Mouse (Mus musculus) heart, embryonic 10.5 days (tissue): Measurements from ENCODE around the gene Filip1l. TPM values are rescaled to one million over a fixed set of nuclear protein-coding genes. Genes with fewer than 3 reads are reported as not detected.

Source experiments
- DNase-seq: peaks from one replicate; pipeline ENCODE4 v3.0.0-alpha.2; 2017; ENCODE audit warnings: low spot score
- H3K27ac ChIP-seq: fragments of 300-500 bp; sonication (generic); 2 replicates; pipeline ENCODE4 v1.5.1; 2016; ENCODE audit warnings: mild to moderate bottlenecking
- H3K27me3 ChIP-seq: fragments of 300-500 bp; sonication (generic); 2 replicates; pipeline ENCODE4 v1.6.1; 2016; ENCODE audit warnings: mild to moderate bottlenecking; ENCODE audit not compliant: poor library complexity, insufficient read depth, severe bottlenecking
- H3K36me3 ChIP-seq: fragments of 300-500 bp; sonication (generic); 2 replicates; pipeline ENCODE4 v1.6.1; 2016; ENCODE audit warnings: mild to moderate bottlenecking, moderate library complexity
- H3K4me1 ChIP-seq: fragments of 300-500 bp; sonication (generic); 2 replicates; pipeline ENCODE4 v1.6.1; 2016; ENCODE audit warnings: mild to moderate bottlenecking
- H3K4me3 ChIP-seq: fragments of 300-500 bp; sonication (generic); 2 replicates; pipeline ENCODE4 v1.5.1; 2016; ENCODE audit warnings: mild to moderate bottlenecking, moderate library complexity
- H3K9me3 ChIP-seq: fragments of 300-500 bp; sonication (generic); 2 replicates; pipeline ENCODE4 v1.6.1; 2016; ENCODE audit warnings: mild to moderate bottlenecking, moderate library complexity
- WGBS: fragments of 180-500 bp; shearing (Covaris S2); methylation state at CpG from one replicate; pipeline ENCODE4 v1.1.7; 2016; 5-methylcytosine and 5-hydroxymethylcytosine counted together
- polyA plus RNA-seq: library from polyadenylated mRNA; unstranded; fragments of >200 nt; fragmentation: Nextera tagmentation; extraction: Ambion mirVana; gene quantifications from 2 replicates; pipeline ENCODE4 v1.2.1, GENCODE M21; 2016

Gene Filip1l
- polyA plus RNA-seq, 1 experiment from 2014 or later, result 20.3 TPM

DNA sequence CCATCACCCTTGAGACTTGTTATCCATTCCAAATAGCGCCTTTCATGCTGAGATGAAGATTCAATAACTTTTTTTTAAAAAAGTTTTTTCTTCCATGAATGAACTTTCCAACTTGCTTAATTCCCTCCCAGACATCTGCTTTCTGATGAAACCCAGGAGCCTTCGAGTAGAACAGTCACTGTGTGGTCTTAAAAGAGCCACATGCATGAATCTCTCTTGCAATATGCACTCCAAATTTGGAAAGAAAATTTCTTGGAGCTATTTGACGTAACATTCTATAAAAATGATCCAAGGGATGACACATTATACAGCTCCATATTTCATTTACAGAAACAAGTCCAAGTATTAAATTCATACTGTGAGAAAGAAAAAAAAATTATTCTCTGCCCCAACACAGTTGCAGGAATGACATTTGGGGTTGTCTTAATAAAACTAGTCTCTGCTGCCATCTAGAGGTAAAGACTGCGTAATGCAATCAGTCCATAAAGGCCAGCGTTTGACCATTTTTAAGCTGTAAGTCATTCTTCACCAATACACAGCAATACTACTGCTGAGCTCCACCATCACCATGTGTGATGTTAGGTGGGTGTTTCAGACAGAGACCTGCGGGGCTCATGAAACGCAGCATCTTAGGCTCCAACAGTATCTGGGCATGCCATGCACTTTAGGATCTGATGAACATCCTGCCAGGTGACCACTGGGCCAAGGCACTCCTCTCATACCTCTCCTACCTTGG is 240.7 kb downstream of the Filip1l start:
- WGBS, result 41% methylated on average over 7 of the region's 7 CpGs
- Histone ChIP-seq H3K9me3 (no peaks in the 10 kb centered on the region), H3K4me1 (no peaks in the 10 kb centered on the region), H3K36me3 (no peaks in the 10 kb centered on the region), H3K27me3 (no peaks in the 10 kb centered on the region), H3K4me3 (no peak overlapping the region), H3K27ac (no peak overlapping the region)
- DNase-seq, result no peak

DNA sequence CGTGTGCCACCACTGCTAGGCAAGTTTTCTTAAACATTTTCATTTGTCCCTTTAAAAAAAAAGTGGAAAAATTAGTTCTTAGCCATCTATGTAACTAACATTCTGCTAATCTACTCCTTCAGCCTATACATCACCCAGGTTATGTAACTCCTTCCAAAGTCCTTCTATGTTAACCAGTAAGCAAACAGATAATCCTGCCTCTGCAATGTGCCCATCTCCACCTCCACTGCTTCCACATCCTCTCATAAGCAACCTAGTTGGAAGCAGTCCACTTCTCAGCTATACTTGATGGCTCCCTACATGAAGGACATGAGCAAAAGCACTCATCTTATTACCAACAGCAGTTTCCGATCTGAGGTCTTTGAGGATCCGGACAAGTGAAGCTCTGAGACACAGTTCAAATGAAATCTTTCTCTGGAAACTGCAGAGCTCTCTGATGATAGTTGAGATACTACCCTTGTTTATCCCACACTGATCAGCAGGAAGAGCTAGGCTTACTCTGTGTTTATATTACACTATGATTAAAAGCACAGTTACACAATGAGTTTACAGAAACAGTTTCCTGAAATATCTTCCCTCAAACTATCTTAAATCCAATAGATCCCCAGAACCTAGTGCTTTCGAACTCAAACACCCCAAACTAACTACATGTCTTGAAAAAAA is 244.5 kb downstream of the Filip1l start:
- WGBS, result 90% methylated on average over 4 of the region's 4 CpGs
- H3K36me3 ChIP-seq, result no peaks in the 10 kb centered on the region
- no peaks in the 10 kb centered on the region for H3K9me3 ChIP-seq
- H3K4me3 ChIP-seq, result no peak overlapping the region
- H3K27ac ChIP-seq, result no peak overlapping the region
- no peaks in the 10 kb centered on the region for H3K4me1 ChIP-seq
- no peak for DNase-seq
- H3K27me3 ChIP-seq, result no peaks in the 10 kb centered on the region

GRCm38 (mm10) chr16:57601031-57601430 is 248.1 kb downstream of the Filip1l start:
- DNase-seq, result no peak
- Histone ChIP-seq H3K4me3 (no peak overlapping the region), H3K27ac (no peak overlapping the region), H3K36me3 (no peaks in the 10 kb centered on the region), H3K27me3 (no peaks in the 10 kb centered on the region), H3K4me1 (no peaks in the 10 kb centered on the region), H3K9me3 (no peaks in the 10 kb centered on the region)

GRCm38 (mm10) chr16:57606444-57607227 is 253.7 kb downstream of the Filip1l start, which contains the start of gene Cmss1:
TSS of gene Cmss1 (minus strand) at chr16:57606864.
- WGBS, result under 1% methylated on average over 64 of the region's 64 CpGs
- H3K4me3 ChIP-seq, result peak within 1 kb of the TSS; percentile 95
- no peaks in the 10 kb centered on the region for H3K27me3 ChIP-seq
- peak; percentile 90 for DNase-seq
- H3K36me3 ChIP-seq, result no peaks in the 10 kb centered on the region
- peak within 1 kb of the TSS; percentile 93 for H3K27ac ChIP-seq
- H3K9me3 ChIP-seq, result no peaks in the 10 kb centered on the region
- peaks cover 4% of the 10 kb centered on the region for H3K4me1 ChIP-seq

DNA sequence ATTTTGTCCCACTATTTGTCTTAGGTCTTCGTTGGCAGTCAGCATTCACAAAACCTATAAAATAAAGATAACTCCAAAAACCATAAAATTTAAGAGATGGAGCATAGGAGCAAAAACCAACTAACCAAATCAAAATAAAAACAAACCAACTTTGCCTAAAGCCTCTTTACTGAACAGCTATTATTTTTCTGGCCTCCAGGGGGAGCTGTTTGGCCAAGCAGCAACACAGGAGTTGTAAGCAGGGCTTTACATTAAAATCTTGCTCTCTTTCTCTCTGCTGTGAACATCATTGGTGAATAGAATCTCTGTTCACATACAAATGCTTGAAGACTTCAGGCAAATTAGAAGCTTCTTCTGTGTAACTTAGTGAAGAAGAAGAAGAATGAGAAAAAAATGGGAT is 258.9 kb downstream of the Filip1l start:
- Histone ChIP-seq H3K9me3 (no peaks in the 10 kb centered on the region), H3K27ac (no peak overlapping the region), H3K4me1 (peaks cover 4% of the 10 kb centered on the region), H3K36me3 (no peaks in the 10 kb centered on the region), H3K4me3 (no peak overlapping the region), H3K27me3 (no peaks in the 10 kb centered on the region)
- 2% methylated on average over 1 of the region's 1 CpGs for WGBS
- DNase-seq, result no peak

Other genes with a start within 250 kb of the Filip1l start
- gene Tomm70a, start 231.4 kb upstream of the Filip1l start, polyA plus RNA-seq, result 50.3 and 51.2 TPM in 2 replicates
- 42.9 and 58.3 TPM in 2 replicates for gene Nit2, start 185.8 kb upstream of the Filip1l start, polyA plus RNA-seq
- 16.7 and 17.5 TPM in 2 replicates for gene Tbc1d23, start 121.6 kb upstream of the Filip1l start, polyA plus RNA-seq
- gene Tmem30c, start 60.2 kb upstream of the Filip1l start, polyA plus RNA-seq, result not detected in 2 replicates